In genomic region chr16:97017171-97017738, GRCm38 (mm10) we compare ENCODE assay signal across 11 mouse cellular contexts.
DNase-seq lines count a peak whose midpoint lies in the region; ATAC-seq lines count a peak whose summit lies in the region.
"Had no signal": no experiment of that assay in that cellular context is flagged by ENCODE, and none has a peak within 500 bp of the region (broad histone marks: within the 10 kb centered on the region; RNA-seq: fewer than 3 reads in every experiment).

No protein-coding gene starts in this region.

- no peak overlapping the region for H3K4me3 ChIP-seq in heart, embryonic 10.5 days
- no peak overlapping the region for H3K4me3 ChIP-seq in liver, embryonic 15.5 days (replicated peaks)
- H3K4me3 ChIP-seq: limb, embryonic 13.5 days had no signal

- H3K27ac ChIP-seq in heart, embryonic 10.5 days, result peak overlapping the region; percentile 65
- no peak overlapping the region for H3K27ac ChIP-seq in liver, embryonic 15.5 days (replicated peaks)
- H3K27ac ChIP-seq: limb, embryonic 13.5 days had no signal

- no peak overlapping the region for H3K9ac ChIP-seq in liver, embryonic 15.5 days
- H3K9ac ChIP-seq: limb, embryonic 13.5 days had no signal

- WGBS in heart, embryonic 10.5 days, result 53% methylated on average over 3 of the region's 3 CpGs
- 52% methylated on average over 3 of the region's 3 CpGs for WGBS in liver, embryonic 15.5 days (ENCODE audit: insufficient replicate concordance)

- no peaks in the 10 kb centered on the region for H3K9me3 ChIP-seq in heart, embryonic 10.5 days
- no peaks in the 10 kb centered on the region for H3K9me3 ChIP-seq in liver, embryonic 15.5 days (replicated peaks)
- H3K9me3 ChIP-seq: limb, embryonic 13.5 days had no signal

- peak; percentile 32 for ATAC-seq in liver, embryonic 15.5 days (ENCODE audit: insufficient read depth)

- H3K27me3 ChIP-seq in heart, embryonic 10.5 days (ENCODE audit: insufficient read depth, poor library complexity, severe bottlenecking), result no peaks in the 10 kb centered on the region
- peaks cover 3% of the 10 kb centered on the region; the same call in 1 of the 2 replicates for H3K27me3 ChIP-seq in liver, embryonic 15.5 days
- H3K27me3 ChIP-seq: limb, embryonic 13.5 days had no signal

- no peak overlapping the region for H3K4me2 ChIP-seq in liver, embryonic 15.5 days
- H3K4me2 ChIP-seq: limb, embryonic 13.5 days had no signal

- intact Hi-C loops in heart, postnatal 10 days (cut with DNase I), result loop anchor here (5.0 kb wide), 1 partner anchor 165 kb away; no protein-coding TSS in a partner anchor

- DNase-seq in heart, embryonic 10.5 days (ENCODE audit: low spot score), result no peak
- DNase-seq in heart, postnatal 10 days, result no peak
- DNase-seq in 3T3-L1 (ENCODE audit: low read depth, low spot score) (peak; percentile 63), ZHBTc4 (ENCODE audit: low read depth, low spot score) (peak; percentile 2)
- no peak for DNase-seq in T-cell, adult 2 months (ENCODE audit: low spot score)
- no peak for DNase-seq in thymus, postnatal 36 days
- DNase-seq in urinary bladder, postnatal 25 days (ENCODE audit: low spot score), result no peak
- DNase-seq: adrenal gland, postnatal 25 days; right cerebral cortex, postnatal 25 days had no signal

- no peaks in the 10 kb centered on the region for H3K36me3 ChIP-seq in heart, embryonic 10.5 days
- H3K36me3 ChIP-seq in liver, embryonic 15.5 days (replicated peaks), result no peaks in the 10 kb centered on the region
- H3K36me3 ChIP-seq: limb, embryonic 13.5 days had no signal

- no peaks in the 10 kb centered on the region for H3K4me1 ChIP-seq in heart, embryonic 10.5 days
- peaks cover 8% of the 10 kb centered on the region for H3K4me1 ChIP-seq in liver, embryonic 15.5 days (replicated peaks)
- H3K4me1 ChIP-seq: limb, embryonic 13.5 days had no signal

Comparison
In these comparisons a context has a peak if more than half of its experiments do, and no peak if none do; other contexts are left out.
1. DNase-seq: peak in 3T3-L1 (single experiment) and ZHBTc4 (single experiment); none in heart, embryonic 10.5 days (single experiment), heart, postnatal 10 days (0 of 2), T-cell, adult 2 months (single experiment), thymus, postnatal 36 days (0 of 2) and urinary bladder, postnatal 25 days (single experiment).